ENCODE assay signal across 11 mouse cellular contexts in the genomic region with DNA sequence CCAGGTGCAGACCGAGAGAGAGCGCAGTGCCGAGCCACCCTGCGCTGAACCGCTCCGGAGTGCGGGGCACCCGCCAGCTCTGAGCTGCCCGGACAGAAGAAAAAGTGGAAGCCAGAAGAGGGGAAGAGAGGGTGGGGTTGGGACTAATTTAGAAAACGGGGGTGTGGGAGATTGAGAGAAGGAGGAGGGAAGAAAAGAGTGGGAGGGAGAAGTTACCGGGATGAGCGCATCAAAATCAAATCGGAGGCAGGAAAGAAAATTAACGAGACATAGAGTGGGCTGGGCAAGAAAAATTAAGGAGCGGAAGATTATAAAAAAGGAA. TPM values are rescaled to one million over a fixed set of nuclear protein-coding genes. Genes with fewer than 3 reads are reported as not detected.
DNase-seq lines count a peak whose midpoint lies in the region; ATAC-seq and TF ChIP-seq lines count a peak whose summit lies in the region.
"Had no signal": no experiment of that assay in that cellular context is flagged by ENCODE, and none has a peak within 500 bp of the region (broad histone marks: within the 10 kb centered on the region; RNA-seq: fewer than 3 reads in every experiment).

No protein-coding gene starts in this region.

- no peaks in the 10 kb centered on the region for H3K36me3 ChIP-seq in heart, embryonic 14.5 days (ENCODE audit: control insufficient read depth, insufficient read depth, low read length)
- no peaks in the 10 kb centered on the region for H3K36me3 ChIP-seq in hindbrain, embryonic 14.5 days (replicated peaks; ENCODE audit: control insufficient read depth, insufficient read depth)
- H3K36me3 ChIP-seq in midbrain, embryonic 13.5 days, result no peaks in the 10 kb centered on the region

- no peak for TF ChIP-seq CTCF in bone marrow macrophage, adult 2 months (IDR thresholded peaks at IDR 0.05; ENCODE audit: low read depth, low read length)

- no peak for TF ChIP-seq POLR2A in bone marrow macrophage, adult 2 months (IDR thresholded peaks at IDR 0.05; ENCODE audit: borderline replicate concordance, low read depth, low read length)

- peaks cover 9 to 25% of the 10 kb centered on the region in 2 experiments; a peak in 2 of 4 replicates for H3K4me1 ChIP-seq in heart, embryonic 14.5 days (ENCODE audit: control insufficient read depth in 2 of 2, insufficient read depth in 2 of 2, low read length in 2 of 2)
- H3K4me1 ChIP-seq in bone marrow macrophage, adult 2 months (ENCODE audit: control insufficient read depth, insufficient read depth, low read length), result no peaks in the 10 kb centered on the region
- H3K4me1 ChIP-seq in hindbrain, embryonic 14.5 days (replicated peaks; ENCODE audit: control insufficient read depth, insufficient read depth, low read length), result peaks cover 15% of the 10 kb centered on the region; the same call in 1 of the 2 replicates
- peaks cover 34% of the 10 kb centered on the region for H3K4me1 ChIP-seq in midbrain, embryonic 13.5 days (replicated peaks)

- H3K9me3 ChIP-seq in heart, embryonic 14.5 days (ENCODE audit: control insufficient read depth, low read length), result no peaks in the 10 kb centered on the region
- no peaks in the 10 kb centered on the region for H3K9me3 ChIP-seq in hindbrain, embryonic 14.5 days (ENCODE audit: control insufficient read depth, low read length)
- no peaks in the 10 kb centered on the region for H3K9me3 ChIP-seq in midbrain, embryonic 13.5 days

- peaks cover 78% of the 10 kb centered on the region for H3K27me3 ChIP-seq in heart, embryonic 14.5 days (ENCODE audit: control insufficient read depth, insufficient read depth, low read length)
- H3K27me3 ChIP-seq in hindbrain, embryonic 14.5 days (ENCODE audit: control insufficient read depth, insufficient read depth, low read length), result peaks cover 81% of the 10 kb centered on the region
- peaks cover 98% of the 10 kb centered on the region for H3K27me3 ChIP-seq in midbrain, embryonic 13.5 days

- no peak overlapping the region for H3K27ac ChIP-seq in heart, embryonic 14.5 days (replicated peaks in 1 of 2; ENCODE audit: control insufficient read depth in 1 of 2, insufficient read depth in 1 of 2, low read depth in 2 of 2, low read length in 2 of 2)
- no peak overlapping the region for H3K27ac ChIP-seq in bone marrow macrophage, adult 2 months (ENCODE audit: insufficient read depth, low read depth, low read length)
- H3K27ac ChIP-seq in hindbrain, embryonic 14.5 days, result no peak overlapping the region
- no peak overlapping the region for H3K27ac ChIP-seq in midbrain, embryonic 13.5 days

- DNase-seq in heart, adult 11 months, result no peak
- DNase-seq in hindbrain, embryonic 14.5 days (ENCODE audit: low spot score), result peak; percentile 23
- no peak for DNase-seq in spleen, adult 12 weeks (ENCODE audit: low spot score)
- no peak for DNase-seq in frontal cortex, postnatal 14 days (ENCODE audit: low spot score in 2 of 2)
- DNase-seq: lung, postnatal 4 days had no signal

- WGBS in heart, embryonic 14.5 days, result 1% methylated on average over 15 of the region's 15 CpGs
- under 1% methylated on average over 15 of the region's 15 CpGs for WGBS in hindbrain, embryonic 14.5 days
- 2% methylated on average over 15 of the region's 15 CpGs for WGBS in midbrain, embryonic 13.5 days

- H3K9ac ChIP-seq in heart, embryonic 14.5 days (ENCODE audit: low read length), result peak overlapping the region; percentile 58
- peak overlapping the region; percentile 21; the same call in 1 of the 2 replicates for H3K9ac ChIP-seq in hindbrain, embryonic 14.5 days
- H3K9ac ChIP-seq in midbrain, embryonic 13.5 days (replicated peaks), result peak overlapping the region; percentile 49; the same call in 1 of the 2 replicates

- ATAC-seq in heart, embryonic 14.5 days (ENCODE audit: insufficient number of reproducible peaks, insufficient read depth, low FRiP score, low read depth), result no peak; the same call in 1 of the 2 replicates
- 0 out of 2 replicates have a peak, but pooled peaks have one; percentile 17 for ATAC-seq in hindbrain, embryonic 14.5 days (ENCODE audit: low FRiP score)
- 0 out of 2 replicates have a peak, but pooled peaks have one; percentile 49 for ATAC-seq in midbrain, embryonic 13.5 days
- ATAC-seq in erythroblast, adult 5-6 weeks (replicated peaks; ENCODE audit: low FRiP score, poor library complexity, severe bottlenecking), result no peak
- ATAC-seq: inflammation-experienced regulatory T-cells, adult 6 months had no signal

- H3K4me3 ChIP-seq in heart, embryonic 14.5 days (ENCODE audit: control insufficient read depth in 1 of 2, insufficient read depth in 1 of 2, low read depth in 1 of 2, low read length in 2 of 2), result peak overlapping the region; percentile 37 to 45
- peak overlapping the region; percentile 20 for H3K4me3 ChIP-seq in bone marrow macrophage, adult 2 months (ENCODE audit: insufficient read depth, low read length)
- H3K4me3 ChIP-seq in hindbrain, embryonic 14.5 days (replicated peaks; ENCODE audit: low read length), result peak overlapping the region; percentile 25
- H3K4me3 ChIP-seq in midbrain, embryonic 13.5 days (replicated peaks), result peak overlapping the region; percentile 33

- peak overlapping the region; percentile 74 for H3K4me2 ChIP-seq in heart, embryonic 14.5 days (ENCODE audit: low read length)
- H3K4me2 ChIP-seq in hindbrain, embryonic 14.5 days (replicated peaks), result peak overlapping the region; percentile 59
- H3K4me2 ChIP-seq in midbrain, embryonic 13.5 days (replicated peaks), result peak overlapping the region; percentile 55

RNA-seq across cellular contexts. Expression of a gene that starts 10.3 kb away (rescaled TPM):
- polyA plus RNA-seq in heart, embryonic 14.5 days (2014; fragmentation: Nextera tagmentation; extraction: Ambion mirVana), result 2.8 and 3.0 TPM in 2 replicates
- polyA plus RNA-seq in bone marrow macrophage, adult 2 months (2012; ENCODE audit: insufficient read depth, insufficient read length, missing spikeins), result 0.44 TPM in 1 of 2 replicates, not detected in the other
- polyA plus RNA-seq in hindbrain, embryonic 14.5 days (2014; fragmentation: Nextera tagmentation; extraction: Ambion mirVana), result 1.9 and 2.9 TPM in 2 replicates
- 1.6 TPM in 2 replicates for polyA plus RNA-seq in midbrain, embryonic 13.5 days (2015; fragmentation: Nextera tagmentation; extraction: Ambion mirVana)
- not detected in 2 replicates for total RNA-seq in erythroblast, adult 5-6 weeks (2015; ENCODE audit: low replicate concordance)
- not detected in 2 replicates for total RNA-seq in erythroblast, adult 5-6 weeks (2017; ENCODE audit: low replicate concordance)
- polyA plus RNA-seq: spleen, adult 2 months had no signal

Comparison
In these comparisons a context has a peak if more than half of its experiments do, and no peak if none do; other contexts are left out.
1. ATAC-seq: peak in hindbrain, embryonic 14.5 days (single experiment) and midbrain, embryonic 13.5 days (single experiment); none in heart, embryonic 14.5 days (single experiment) and erythroblast, adult 5-6 weeks (single experiment).
2. Peak in every context shown above with its lines, with median percentiles within 50 percentile points of each other: H3K4me2 ChIP-seq, H3K4me3 ChIP-seq and H3K9ac ChIP-seq.